Mouse (Mus musculus) brain, adult 10 weeks (tissue): ENCODE measurements around the gene Lgals8. TPM values are rescaled to one million over a fixed set of nuclear protein-coding genes. Genes with fewer than 3 reads are reported as not detected.

Experiments
- polyA plus RNA-seq: library from polyadenylated mRNA; stranded (reverse); fragments of 350-450 nt; fragmentation: Illumina TruSeq; extraction: RNeasy Lipid Tissue Mini Kit (QIAGEN cat#74804); gene quantifications from one replicate; pipeline ENCODE4 v1.2.3, GENCODE M21; 2015; ENCODE audit warnings: low read depth, low replicate concordance

The Lgals8 gene
- polyA plus RNA-seq, result 39.3 TPM

DNA sequence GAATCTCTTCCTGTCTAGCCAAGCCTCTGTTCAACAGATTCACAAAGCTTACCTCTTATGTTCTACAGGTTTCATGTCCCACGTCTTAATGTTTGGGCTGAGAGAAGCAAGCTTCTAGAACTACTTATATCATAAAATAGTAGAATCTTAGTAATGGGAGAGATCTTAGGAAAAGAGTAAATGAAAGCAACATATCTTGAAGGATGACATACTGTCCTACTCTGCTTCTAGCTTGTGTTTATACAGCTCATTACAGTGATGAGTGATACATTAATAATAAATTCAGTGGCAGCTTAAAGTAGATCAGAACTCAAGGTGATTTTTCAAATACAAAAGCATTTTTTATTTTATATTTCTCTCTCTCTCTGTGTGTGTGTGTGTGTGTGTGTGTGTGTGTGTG is at the start of gene Lgals8:
Gene Lgals8, minus strand, starts transcription at position 101 of the 400 bp plus-strand sequence.

DNA sequence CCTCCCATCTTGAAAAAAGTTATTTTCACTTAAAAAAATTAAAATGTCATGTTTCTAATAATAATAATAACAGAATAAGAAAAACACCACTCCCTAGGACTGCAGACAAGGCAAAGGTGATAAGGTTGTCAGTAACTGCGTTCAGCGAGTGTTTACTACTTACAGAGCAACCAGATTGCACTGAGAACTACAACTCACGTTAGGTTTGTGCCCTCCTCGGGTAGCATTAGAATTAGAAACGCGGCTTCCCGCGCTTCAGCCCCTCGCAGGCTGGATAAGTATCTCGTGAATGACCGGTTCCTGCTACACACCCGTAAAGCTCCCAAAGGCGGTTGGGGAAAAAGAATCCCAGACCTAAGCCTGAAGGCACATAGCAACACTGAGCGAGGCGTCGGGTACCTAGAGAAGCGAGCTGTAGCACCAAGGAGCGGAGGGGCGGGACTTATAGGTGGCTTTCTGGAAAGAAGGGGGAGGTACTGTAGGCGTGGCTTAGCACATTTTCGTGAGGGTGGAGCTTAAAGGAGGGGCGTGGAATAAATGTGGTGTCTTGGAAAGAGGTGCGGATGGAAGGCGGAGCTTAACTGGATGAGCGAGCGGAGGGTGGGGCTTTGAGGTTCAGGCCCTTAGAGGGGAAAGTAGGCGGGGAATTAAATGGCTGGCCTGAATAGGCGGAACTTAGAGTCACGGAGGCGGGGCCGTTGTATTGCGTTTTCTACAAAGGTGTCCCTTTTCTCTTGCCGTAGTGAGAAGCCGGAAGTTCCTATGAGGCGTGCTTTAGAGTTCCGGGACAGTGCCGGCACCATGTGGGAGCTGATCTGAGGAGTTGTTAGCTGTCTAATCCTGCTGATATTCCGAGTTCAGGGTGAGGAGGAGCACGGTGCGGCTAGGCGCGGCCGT is 69.9 kb downstream of the Lgals8 start, which contains the start of gene Heatr1:
Gene Heatr1, plus strand, starts transcription at position 419 of the 897 bp plus-strand sequence.

Other genes with a start within 250 kb of the Lgals8 start
- 6.5 TPM for gene Mtr, start 206.8 kb downstream of the Lgals8 start, polyA plus RNA-seq
- 17.0 TPM for gene Actn2, start 124.2 kb downstream of the Lgals8 start, polyA plus RNA-seq
- gene Heatr1, start 69.9 kb downstream of the Lgals8 start, polyA plus RNA-seq, result 13.6 TPM
- 0.27 TPM for gene Edaradd, start 55.5 kb upstream of the Lgals8 start, polyA plus RNA-seq
- 13.5 TPM for gene Ero1lb, start 100.9 kb upstream of the Lgals8 start, polyA plus RNA-seq